Mouse (Mus musculus): ENCODE data around the gene Trpv4. TPM values are rescaled to one million over a fixed set of nuclear protein-coding genes. Genes with fewer than 3 reads are reported as not detected.

Gene Trpv4
- polyA plus RNA-seq (2015; fragmentation: Nextera tagmentation; extraction: Ambion mirVana), result 0.32 and 0.38 TPM in 2 replicates

DNA sequence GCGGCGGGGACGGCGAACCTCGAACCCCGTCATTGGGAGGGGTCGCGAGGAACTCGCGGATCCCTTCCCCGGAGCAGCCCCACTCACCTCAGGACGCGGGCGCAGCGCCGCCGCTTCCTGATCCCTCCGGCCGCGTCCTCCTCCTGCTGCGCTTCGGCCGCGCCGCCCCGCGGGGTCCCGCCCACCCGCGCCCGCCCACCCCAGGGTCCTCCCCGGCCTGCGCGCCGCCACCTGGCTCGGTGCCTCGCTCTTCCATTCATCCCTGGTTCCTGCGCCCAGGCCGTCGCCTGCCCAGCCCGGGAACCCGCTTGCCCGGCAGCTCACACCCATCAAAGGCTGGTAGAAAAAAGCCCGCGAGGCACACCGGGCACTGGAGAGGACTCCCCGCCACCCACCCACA is at the start of gene Trpv4:
Gene Trpv4, minus strand, starts transcription at position 167 of the 400 bp plus-strand sequence.
- H3K9me3 ChIP-seq (ENCODE audit: low read length), result no peaks in the 10 kb centered on the region
- peaks cover 35% of the 10 kb centered on the region for H3K27me3 ChIP-seq (ENCODE audit: insufficient read depth, low read length)
- no peak within 1 kb of the TSS for H3K27ac ChIP-seq (ENCODE audit: low read depth)
- TF ChIP-seq EP300 (IDR thresholded peaks at IDR 0.05; ENCODE audit: low read depth) (no peak), CTCF (IDR thresholded peaks at IDR 0.05; ENCODE audit: low read depth) (no peak)
- H3K9ac ChIP-seq (replicated peaks), result 0 out of 2 replicates have a peak within 1 kb of the TSS, but pooled peaks have one; percentile 16
- WGBS (ENCODE audit: insufficient replicate concordance), result 2% methylated on average over 36 of the region's 47 CpGs
- no peaks in the 10 kb centered on the region for H3K36me3 ChIP-seq (replicated peaks; ENCODE audit: insufficient read depth, low read length)
- peak within 1 kb of the TSS; percentile 46 for H3K4me3 ChIP-seq (ENCODE audit: low read depth, low read length)
- H3K4me2 ChIP-seq (ENCODE audit: low read depth, low read length), result peak within 1 kb of the TSS; percentile 67
- no peak for ATAC-seq
- DNase-seq, result no peak
- H3K4me1 ChIP-seq (ENCODE audit: insufficient read depth), result no peaks in the 10 kb centered on the region

DNA sequence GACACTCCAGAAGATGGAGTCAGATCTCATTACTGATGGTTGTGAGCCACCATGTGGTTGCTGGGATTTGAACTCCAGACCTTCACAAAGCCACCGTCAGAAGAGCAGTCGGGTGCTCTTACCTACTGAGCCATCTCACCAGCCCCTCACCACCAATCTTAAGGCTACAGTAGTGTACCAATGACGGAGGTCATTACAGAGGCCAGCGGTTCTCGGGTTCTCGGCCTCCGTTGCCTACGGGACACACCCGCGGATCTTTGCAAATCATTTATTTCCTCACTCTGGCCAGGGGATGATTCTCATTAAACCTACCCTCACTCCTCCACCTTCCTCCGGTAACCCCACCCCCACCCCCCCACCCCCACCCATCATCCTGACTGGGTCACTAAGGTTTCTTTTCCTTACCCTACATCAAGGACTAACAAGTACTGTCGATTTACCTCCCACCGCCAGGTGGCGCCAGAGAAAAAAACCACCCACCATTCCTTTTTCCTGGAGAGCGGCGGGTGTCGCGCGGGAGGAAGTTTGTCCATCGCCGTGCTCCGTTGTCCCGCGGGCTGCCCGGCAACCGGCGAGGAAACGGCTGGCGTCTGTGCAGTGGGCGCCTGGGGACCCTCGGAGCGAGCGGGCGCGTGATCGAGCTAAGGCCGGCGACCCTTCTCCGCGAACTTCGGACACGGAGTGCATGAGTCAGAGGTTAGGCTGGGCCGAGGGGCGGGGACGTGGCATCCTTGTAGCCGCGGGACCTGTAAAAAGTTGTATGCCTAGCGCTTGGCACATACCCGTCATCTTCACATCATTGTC is 49.2 kb upstream of the Trpv4 start, which contains the start of gene Tchp:
Gene Tchp, plus strand, starts transcription at position 496 of the 804 bp plus-strand sequence.
- Histone ChIP-seq H3K9me3 (ENCODE audit: low read length) (no peaks in the 10 kb centered on the region), H3K27me3 (ENCODE audit: insufficient read depth, low read length) (no peaks in the 10 kb centered on the region), H3K4me3 (ENCODE audit: low read depth, low read length) (peak within 1 kb of the TSS; percentile 81), H3K27ac (ENCODE audit: low read depth) (no peak within 1 kb of the TSS), H3K4me2 (ENCODE audit: low read depth, low read length) (peak within 1 kb of the TSS; percentile 85), H3K4me1 (ENCODE audit: insufficient read depth) (peaks cover 7% of the 10 kb centered on the region), H3K36me3 (replicated peaks; ENCODE audit: insufficient read depth, low read length) (peaks cover 6% of the 10 kb centered on the region), H3K9ac (replicated peaks) (peak within 1 kb of the TSS; percentile 73)
- 5% methylated on average over 48 of the region's 49 CpGs for WGBS (ENCODE audit: insufficient replicate concordance)
- ATAC-seq (peak; percentile 84), DNase-seq (peak; percentile 96)
- TF ChIP-seq CTCF (IDR thresholded peaks at IDR 0.05; ENCODE audit: low read depth) (peak; percentile 91), EP300 (IDR thresholded peaks at IDR 0.05; ENCODE audit: low read depth) (no peak)

DNA sequence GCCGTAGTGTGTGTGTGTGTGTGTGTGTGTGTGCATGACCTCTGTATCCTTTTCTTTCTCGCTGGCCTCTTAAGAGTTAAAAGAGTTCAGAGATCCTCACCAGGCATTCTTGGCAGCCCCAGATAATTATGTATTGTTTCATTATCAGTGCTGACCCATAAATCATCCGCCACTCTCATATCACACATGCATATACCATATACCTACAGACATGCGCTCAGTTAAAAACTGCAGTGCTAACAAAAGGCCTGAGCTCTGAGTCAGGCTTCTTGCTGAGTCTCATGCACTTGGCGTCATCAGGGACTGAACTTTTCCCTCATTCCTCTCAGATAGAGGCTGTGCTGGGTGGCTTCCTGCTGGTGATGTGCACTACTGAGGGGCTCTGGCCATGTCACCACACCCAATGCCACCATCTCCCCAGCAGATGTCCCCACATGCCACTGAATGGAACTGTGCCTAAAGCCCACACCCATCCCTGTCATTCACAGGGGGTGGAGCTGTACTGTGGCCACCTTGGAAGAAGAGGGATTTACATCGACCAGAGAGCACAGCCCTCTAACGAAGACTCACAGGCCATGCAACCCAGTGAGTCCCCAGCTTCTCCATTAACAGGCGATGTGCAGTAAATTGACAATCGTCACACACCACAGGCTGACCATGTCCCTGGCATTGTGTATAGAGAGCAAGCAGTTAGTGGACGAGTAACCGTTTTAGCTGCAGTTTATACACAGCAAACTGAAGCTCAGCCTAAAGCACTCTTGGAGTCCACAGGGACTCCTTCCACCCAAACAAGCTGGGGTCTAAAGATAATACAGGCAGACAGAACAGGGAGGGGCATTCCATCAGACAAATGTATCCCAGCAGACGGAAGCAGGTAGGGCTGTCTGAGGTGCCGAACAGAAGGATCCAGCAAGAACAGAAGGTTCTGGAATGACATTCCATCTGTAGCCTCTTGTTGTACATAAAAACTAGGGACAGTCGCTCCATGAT is 44.5 kb upstream of the Trpv4 start:
- Histone ChIP-seq H3K9me3 (ENCODE audit: low read length) (no peaks in the 10 kb centered on the region), H3K27ac (ENCODE audit: low read depth) (no peak overlapping the region), H3K27me3 (ENCODE audit: insufficient read depth, low read length) (no peaks in the 10 kb centered on the region), H3K4me3 (ENCODE audit: low read depth, low read length) (no peak overlapping the region), H3K36me3 (replicated peaks; ENCODE audit: insufficient read depth, low read length) (no peaks in the 10 kb centered on the region), H3K4me2 (ENCODE audit: low read depth, low read length) (no peak overlapping the region), H3K9ac (replicated peaks) (no peak overlapping the region), H3K4me1 (ENCODE audit: insufficient read depth) (peaks cover 2% of the 10 kb centered on the region; the same call in 1 of the 2 replicates)
- WGBS (ENCODE audit: insufficient replicate concordance), result 48% methylated on average over 14 of the region's 14 CpGs
- TF ChIP-seq CTCF (IDR thresholded peaks at IDR 0.05; ENCODE audit: low read depth) (peak; percentile 71), EP300 (IDR thresholded peaks at IDR 0.05; ENCODE audit: low read depth) (no peak)
- ATAC-seq (peak; percentile 79), DNase-seq (peak; percentile 63)

DNA sequence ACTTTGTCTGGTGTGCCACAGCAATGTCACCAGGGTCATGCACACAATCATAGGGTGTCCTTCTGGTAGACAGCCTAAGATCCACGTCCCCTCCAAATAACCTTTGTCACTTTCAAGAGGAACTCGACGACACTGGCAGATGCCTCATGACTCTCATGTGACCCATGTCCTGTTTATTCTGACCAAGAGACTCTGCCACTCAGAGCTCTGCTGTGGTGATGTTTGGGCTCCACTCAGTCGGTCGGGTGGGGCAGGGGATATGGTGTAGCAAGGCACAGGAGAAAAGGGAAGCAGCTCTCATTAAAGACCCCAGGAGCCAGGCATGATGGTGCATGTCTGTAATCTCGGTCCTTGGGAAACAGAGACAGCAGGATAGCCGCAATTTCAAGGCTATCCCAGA is 40.8 kb upstream of the Trpv4 start:
- H3K27ac ChIP-seq (ENCODE audit: low read depth), result peak overlapping the region; percentile 45; the same call in 1 of the 2 replicates
- no peak for DNase-seq

DNA sequence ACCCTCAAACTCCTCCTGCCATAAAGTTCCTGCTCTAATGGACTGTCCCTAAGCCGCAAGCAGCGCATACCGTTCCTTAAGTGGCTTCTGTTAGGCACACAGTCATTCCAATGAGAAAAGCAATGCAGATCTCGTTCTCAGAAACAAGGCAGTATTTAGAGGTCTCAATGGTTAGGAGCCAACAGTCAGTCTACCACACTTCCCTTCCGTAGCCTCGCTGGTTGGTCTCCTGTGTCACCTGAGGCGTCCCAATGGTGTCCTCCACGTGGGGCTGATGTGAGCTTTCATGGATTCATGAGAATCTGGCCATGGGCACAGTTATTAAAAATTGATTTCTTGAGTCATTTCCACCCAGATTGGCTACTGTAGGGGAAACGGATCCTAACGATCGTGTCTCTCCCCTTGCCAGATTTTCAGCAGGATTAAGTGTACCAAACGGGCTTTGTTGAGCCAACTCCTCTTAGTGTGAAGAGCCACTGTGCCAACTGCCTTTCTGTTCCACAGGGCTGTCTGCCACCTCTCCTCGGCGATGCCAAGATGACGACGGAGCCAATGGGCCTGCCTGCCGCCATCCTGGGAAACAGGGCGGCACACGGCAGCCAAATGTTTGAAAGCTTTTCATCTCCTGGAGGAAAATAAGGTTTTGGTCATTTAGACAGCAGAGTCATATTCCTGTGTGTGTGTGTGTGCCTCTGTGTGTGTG is 40.0 kb upstream of the Trpv4 start:
- Histone ChIP-seq H3K27ac (ENCODE audit: low read depth) (no peak overlapping the region), H3K9ac (replicated peaks) (no peak overlapping the region), H3K4me1 (ENCODE audit: insufficient read depth) (no peaks in the 10 kb centered on the region; the same call in 1 of the 2 replicates), H3K4me3 (ENCODE audit: low read depth, low read length) (no peak overlapping the region), H3K4me2 (ENCODE audit: low read depth, low read length) (no peak overlapping the region), H3K36me3 (replicated peaks; ENCODE audit: insufficient read depth, low read length) (no peaks in the 10 kb centered on the region), H3K9me3 (ENCODE audit: low read length) (no peaks in the 10 kb centered on the region), H3K27me3 (ENCODE audit: insufficient read depth, low read length) (no peaks in the 10 kb centered on the region)
- ATAC-seq (no peak), DNase-seq (no peak)
- no peak for TF ChIP-seq EP300 (IDR thresholded peaks at IDR 0.05; ENCODE audit: low read depth)
- TF ChIP-seq CTCF (IDR thresholded peaks at IDR 0.05; ENCODE audit: low read depth), result no peak
- WGBS (ENCODE audit: insufficient replicate concordance), result 86% methylated on average over 19 of the region's 19 CpGs

More for the DNA sequence above, 40.8 kb upstream of the Trpv4 start:
- Histone ChIP-seq H3K4me1 (ENCODE audit: insufficient read depth) (no peaks in the 10 kb centered on the region; the same call in 1 of the 2 replicates), H3K4me2 (ENCODE audit: low read depth, low read length) (no peak overlapping the region), H3K4me3 (ENCODE audit: low read depth, low read length) (no peak overlapping the region), H3K9me3 (ENCODE audit: low read length) (no peaks in the 10 kb centered on the region), H3K27me3 (ENCODE audit: insufficient read depth, low read length) (no peaks in the 10 kb centered on the region), H3K9ac (replicated peaks) (no peak overlapping the region), H3K36me3 (replicated peaks; ENCODE audit: insufficient read depth, low read length) (no peaks in the 10 kb centered on the region)
- peak; percentile 42 for ATAC-seq
- WGBS (ENCODE audit: insufficient replicate concordance), result 20% methylated on average over 7 of the region's 7 CpGs
- no peak for TF ChIP-seq CTCF (IDR thresholded peaks at IDR 0.05; ENCODE audit: low read depth)
- no peak for TF ChIP-seq EP300 (IDR thresholded peaks at IDR 0.05; ENCODE audit: low read depth)
